Mouse (Mus musculus) B cell, adult 2 months (primary cell): ENCODE measurements around the gene Ssbp1.

Experiments
- DNase-seq, 2 experiments: peaks; one replicate each; pipeline ENCODE4 v3.0.0; 2022

Ssbp1 gene

GRCm38 (mm10) chr6:40471720-40472010 is 513 bp downstream of the Ssbp1 start:
- DNase-seq = no peak

- DNase-seq = peak; percentile 20 to 28
Measured at GRCm38 (mm10) chr6:40476132-40476531, 5.0 kb downstream of the Ssbp1 start.

- no peak for DNase-seq
Measured at GRCm38 (mm10) chr6:40479705-40480104, 8.6 kb downstream of the Ssbp1 start.

- DNase-seq = no peak
Measured at GRCm38 (mm10) chr6:40482318-40482717, 11.2 kb downstream of the Ssbp1 start.

GRCm38 (mm10) chr6:40490933-40491332 is 19.8 kb downstream of the Ssbp1 start, which contains the start of gene Tas2r137:
TSS of gene Tas2r137 (plus strand) at chr6:40491233.
- no peak for DNase-seq

- no peak for DNase-seq
Measured at GRCm38 (mm10) chr6:40493229-40493628, 22.1 kb downstream of the Ssbp1 start, which contains the start of gene Tas2r108. TSS of gene Tas2r108 (plus strand) at chr6:40493529.

GRCm38 (mm10) chr6:40519408-40519807 is 48.3 kb downstream of the Ssbp1 start, which contains the start of gene Prss37:
TSS of gene Prss37 (minus strand) at chr6:40519508.
- DNase-seq = no peak
